Mouse (Mus musculus) adrenal gland (tissue): ENCODE measurements around the gene Olfr855.

Experiments used
- intact Hi-C: fragments of 180-260 bp; cut with DNase I; formaldehyde crosslinking; loops from one replicate; pipeline ENCODE4 v1.15.1; 2025
- long read RNA-seq, 2 experiments: library from polyadenylated mRNA; unstranded; transcript quantifications; one replicate each; pipeline ENCODE4 v2.0.0; 2020; ENCODE audit warnings: borderline replicate concordance in 1 of 2; ENCODE audit not compliant: insufficient replicate concordance in 1 of 2

Gene Olfr855
- long read RNA-seq, experiment 1 = 0 reads
- long read RNA-seq, experiment 2 = 0 reads

DNA sequence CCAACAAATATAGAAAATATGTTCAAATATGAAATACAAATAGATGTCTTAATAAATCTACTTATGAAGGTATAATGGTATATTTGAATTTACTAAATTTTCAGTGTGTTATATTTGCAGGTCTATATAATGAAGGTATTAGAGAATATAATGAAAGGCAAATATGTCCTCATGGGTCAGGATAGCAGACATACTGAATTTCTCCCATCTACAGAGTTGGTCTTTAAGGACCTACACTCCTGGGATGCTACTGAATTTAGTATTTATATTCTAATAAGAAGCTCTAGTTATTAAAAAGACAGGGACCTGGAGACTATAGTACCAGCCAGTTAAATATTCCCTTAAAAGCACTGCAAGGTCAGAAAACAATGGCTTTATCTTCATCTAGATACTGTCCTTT is at the start of gene Olfr855:
Gene Olfr855 (plus strand): TSS at position 301 of the 400 bp plus-strand sequence.
- intact Hi-C loops = no loop called here

DNA sequence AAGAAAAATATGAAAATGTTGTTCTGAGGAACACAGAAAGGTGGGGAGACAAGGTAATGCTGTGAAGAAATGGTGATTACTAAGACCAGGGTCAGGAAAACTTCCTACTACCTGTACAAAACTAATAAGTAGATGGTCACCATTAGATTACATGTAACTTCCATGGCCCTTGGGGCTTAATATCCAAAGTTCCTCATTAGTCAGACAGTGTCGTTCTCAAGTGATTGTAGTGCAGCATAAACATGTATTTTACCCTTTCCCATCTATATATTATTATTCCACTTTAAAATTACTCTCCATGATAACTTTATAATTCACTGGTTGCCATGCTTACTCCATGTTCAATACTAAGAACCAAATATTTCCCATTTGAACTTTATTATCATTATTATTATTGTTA is 41.4 kb upstream of the Olfr855 start, which contains the start of gene Olfr853:
Gene Olfr853 (minus strand): TSS at position 101 of the 400 bp plus-strand sequence.
- intact Hi-C loops = no loop called here

DNA sequence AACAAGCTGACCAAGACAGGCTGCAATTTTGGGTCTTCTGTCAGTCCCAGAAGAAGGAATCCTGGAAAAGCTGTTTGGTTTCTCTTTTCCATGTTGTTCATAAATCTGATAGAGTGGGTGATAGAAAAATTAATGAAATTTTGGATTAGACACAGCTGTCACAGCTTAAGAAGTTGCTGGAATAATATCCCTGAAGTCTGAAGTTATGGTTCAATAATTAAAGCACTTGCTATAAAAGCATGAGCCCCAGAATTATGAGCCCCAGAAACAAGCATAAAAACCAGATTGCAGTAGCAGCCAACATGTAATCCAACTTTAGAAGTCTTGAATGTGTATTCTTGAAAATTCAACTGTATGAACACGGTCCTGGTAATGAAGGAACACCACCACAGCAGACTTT is 15.1 kb upstream of the Olfr855 start, which contains the start of gene Olfr854:
Gene Olfr854 (minus strand): TSS at position 101 of the 400 bp plus-strand sequence.
- intact Hi-C loops = no loop called here

DNA sequence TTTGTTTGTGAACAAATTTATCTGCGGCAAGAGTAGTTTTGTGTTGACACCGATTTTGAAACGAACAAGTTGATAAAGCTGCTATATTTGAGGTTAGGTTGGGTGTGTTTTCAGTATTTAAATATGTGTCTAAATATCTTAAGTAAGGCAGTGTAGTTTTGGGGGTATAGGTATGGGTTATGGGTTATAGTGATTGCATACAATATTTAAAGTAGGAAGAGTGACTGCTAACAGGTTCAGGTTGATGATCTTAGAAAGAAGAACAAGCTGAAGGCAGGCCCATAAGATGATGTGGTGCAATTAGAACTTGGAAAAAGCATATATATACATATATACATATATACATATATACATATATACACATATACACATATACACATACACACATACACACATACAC is 38.9 kb downstream of the Olfr855 start:
- intact Hi-C loops = no loop called here

DNA sequence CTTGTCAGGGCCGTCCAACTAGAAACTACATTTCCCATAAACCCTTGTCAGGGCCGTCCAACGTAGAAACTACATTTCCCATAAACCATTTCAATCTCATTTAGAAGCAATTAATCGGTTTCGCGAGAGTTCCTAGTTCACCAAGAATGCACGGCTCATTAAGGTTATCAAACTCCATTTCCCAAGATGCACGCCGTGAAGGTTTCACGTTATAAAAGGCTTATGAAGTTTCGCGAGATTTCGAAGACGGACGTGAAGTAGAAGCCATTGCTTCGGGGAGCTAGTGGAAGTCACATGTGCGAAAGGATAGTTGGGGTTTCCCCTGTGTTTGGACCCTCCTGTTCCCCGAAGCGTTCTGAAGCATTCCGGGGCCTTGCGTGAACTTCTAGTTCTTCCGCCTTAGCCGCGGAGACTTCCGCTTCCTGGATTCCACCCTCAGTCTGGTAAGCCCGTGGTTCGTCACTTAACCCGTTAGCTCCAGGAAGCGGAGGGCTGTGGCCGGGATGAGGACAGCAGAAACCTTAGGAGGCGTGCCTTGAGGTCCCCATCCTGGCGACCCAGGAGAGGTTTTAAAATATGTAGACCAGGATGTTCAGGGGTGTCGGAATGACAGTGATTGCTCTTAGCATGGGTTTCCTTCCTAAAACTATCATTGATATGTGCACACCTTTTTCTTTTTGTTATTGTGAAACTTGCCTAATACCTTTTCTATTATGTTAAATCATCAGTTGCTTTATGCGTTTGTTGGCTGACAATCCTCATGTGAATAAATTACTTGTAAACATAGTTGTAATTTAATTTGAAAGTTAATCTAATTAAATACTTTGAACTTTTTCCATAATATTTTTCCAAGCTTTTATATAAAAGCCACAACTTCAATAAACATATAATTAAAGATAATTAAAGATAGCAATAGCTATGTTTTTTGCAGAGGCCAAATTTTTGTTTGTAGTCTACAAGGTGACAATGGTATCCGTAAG is 39.7 kb downstream of the Olfr855 start, which contains the start of gene Zfp317:
Gene Zfp317 (plus strand): TSS at position 260 of the 980 bp plus-strand sequence.
- intact Hi-C loops = no loop called here

DNA sequence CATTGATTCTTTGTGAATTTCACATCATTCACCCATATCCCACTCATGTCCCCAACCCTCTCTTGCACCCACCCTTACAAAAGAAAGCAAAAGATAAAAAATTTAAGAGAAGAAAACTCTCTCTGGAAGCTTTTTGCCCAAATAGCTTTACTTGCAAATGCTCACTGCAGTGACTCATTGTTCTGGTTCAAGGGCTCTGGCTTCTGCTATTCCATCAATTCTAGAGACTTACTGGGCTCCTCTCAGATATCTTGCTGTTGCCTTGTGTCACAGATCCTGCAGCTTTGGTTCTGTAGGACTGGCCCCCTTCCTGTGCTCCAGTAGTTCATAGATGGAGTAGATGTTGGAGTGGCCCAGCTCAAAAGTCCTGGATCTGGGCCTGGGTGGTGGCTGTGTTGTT is 47.2 kb downstream of the Olfr855 start:
- intact Hi-C loops = no loop called here
